Mouse (Mus musculus) lung, postnatal 25 days (tissue): ENCODE results near the gene Clp1.

Experiments
- DNase-seq: peaks from one replicate; pipeline ENCODE4 v3.0.0; 2022; ENCODE audit warnings: low spot score

The Clp1 gene

DNA sequence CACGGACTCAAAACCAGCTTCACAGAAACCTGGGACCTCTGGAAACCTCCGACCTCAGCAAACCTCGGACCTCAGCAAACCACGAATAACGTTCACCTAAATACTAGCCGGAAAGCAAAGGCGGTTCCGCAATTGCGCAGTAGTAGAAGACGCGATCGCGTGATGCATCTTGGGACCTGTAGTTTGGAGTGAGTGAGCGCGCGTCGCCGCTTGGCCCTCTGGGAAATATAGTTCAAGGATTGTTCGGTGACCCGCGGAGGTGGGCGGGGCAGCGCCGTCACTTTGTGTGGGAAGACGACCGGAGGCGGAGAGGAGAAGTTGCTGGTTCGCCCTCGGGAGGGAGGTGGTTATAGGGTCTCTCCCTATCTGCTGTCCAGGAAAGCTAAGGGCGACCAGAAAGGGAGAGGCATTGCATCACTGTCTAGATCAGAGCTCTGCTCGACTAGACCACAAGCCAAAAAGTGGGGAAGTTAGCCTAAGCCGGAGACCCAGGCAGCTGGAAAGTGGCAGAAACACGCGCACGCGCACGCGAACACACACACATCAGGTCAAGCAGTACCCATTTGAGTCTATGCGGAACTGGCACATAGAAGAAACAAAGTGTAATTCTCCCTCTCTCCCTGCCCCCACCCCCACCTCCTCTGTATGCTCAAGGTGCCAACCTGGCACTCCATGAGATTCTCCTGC, at the start of gene Clp1:
Clp1 (minus strand) TSS at position 179 of the 687 bp plus-strand sequence.
- peak; percentile 98 for DNase-seq

DNA sequence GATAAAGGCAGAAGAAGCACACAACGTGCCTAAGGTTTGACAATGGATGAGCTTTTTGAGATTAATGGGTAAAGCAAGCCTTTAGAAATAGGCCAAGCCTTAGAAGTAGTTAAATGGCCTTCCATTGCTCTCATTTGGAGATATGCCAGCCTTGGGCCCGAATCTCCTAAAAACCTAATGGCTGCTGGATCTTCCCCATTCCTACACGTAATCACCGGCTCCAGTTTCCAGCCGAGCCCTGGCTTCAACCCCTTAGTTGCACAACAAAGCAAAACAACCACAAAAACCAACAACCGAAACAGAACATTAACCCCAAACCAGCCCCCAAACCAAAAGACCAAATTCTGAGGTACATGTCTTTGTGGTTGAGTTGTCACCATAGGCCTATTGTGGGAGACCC, 48.5 kb upstream of the Clp1 start:
- DNase-seq: no peak

DNA sequence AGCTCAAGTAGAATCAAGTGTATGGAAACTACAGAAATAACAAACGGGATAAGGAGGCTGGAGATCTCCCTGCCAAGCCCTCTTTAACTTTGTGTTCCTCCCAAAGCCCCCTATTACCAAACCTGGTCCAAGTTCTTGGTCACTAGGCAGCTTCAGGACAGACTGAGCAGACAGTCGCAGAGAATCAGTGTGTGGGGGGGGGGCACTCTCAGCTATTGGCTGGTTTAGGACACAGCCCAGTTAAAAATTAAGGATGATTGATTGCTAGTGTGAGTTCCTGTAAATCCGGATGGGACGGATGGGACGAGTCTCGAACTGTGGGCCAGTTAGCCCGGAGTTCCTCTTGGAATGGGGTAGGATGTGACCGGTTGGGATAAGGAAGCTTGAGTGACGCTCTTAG, 48.1 kb upstream of the Clp1 start, which contains the start of gene Serping1:
Serping1 (minus strand) TSS at position 204 of the 400 bp plus-strand sequence.
- no peak for DNase-seq

DNA sequence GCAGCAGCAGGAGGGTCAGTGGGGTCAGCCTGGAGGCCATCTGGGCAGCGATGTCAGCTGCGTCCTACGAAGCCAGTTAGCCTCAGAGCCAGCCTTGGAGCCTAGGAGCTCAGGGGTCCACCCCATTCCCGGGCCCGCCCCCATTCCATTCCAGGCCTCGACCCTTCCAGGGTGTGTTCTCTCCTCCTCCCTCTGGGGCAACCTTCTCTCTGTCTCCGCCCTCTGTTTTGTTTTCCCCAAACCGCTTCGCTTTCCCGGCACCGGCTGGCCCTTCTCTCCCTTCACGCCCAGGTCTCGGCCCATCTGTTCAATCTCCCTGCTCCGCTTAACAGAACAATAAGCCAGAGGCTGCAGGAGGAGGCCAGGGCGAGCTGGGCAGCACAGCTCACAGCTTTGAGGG, 47.6 kb upstream of the Clp1 start:
- peak; percentile 83 for DNase-seq

DNA sequence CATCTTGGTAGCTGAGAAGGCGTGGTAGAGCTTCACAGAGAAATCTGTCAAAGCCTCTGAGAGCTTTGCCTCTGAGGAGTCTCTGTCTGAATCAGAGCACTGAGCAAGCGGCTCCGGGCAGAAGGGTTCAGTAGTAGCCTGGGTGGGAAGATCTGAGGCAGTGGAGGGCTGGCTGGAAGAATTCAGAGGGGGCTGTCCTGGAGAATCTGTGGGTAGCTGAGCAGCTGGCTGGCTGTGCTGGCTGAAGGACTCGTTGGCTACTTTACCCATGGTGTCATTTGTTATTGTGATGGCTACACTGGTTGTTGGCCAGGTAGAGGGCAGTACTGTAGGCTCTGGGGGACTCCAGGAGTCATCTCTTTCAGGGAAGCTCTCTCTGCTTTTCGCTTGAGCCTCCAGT, 46.0 kb upstream of the Clp1 start:
- DNase-seq: no peak

DNA sequence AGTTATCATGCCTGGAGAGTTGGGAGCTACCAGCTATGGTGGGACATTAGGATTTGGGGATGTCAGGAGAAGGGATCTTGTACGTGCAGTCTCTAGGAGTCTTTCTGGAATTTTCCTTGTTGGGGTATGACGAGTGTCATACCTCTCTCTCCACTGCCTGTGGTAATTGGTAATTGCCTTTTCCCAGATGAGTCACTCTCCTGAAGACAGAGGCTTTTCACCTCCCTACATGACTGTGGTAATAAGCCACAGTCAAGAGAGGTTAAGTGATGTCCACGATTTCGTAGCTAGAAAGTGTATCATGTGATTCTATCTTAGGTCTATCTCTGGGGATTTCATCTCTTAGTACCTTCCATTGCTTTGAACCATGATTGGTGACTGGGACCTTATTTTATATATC, 45.3 kb upstream of the Clp1 start:
- no peak for DNase-seq

DNA sequence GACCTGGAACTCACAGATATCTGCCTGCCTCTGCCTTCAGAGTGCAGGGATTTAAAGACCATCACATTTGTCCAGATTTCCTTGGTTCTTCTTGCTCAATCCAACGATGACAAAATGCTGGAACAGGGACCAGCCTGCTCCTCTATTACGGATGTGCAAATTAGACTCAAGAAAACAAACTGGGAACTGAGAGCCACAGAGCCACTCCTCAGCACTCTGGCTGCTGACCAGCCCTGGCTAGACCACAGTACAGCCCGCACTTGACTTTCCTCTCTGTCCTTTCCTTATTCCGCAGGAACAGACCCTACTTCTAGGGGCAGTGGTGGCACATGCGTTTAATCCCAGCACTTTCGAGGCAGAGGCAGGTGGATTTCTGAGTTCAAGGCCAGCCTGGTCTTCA, 43.4 kb upstream of the Clp1 start:
- peak; percentile 24 for DNase-seq

DNA sequence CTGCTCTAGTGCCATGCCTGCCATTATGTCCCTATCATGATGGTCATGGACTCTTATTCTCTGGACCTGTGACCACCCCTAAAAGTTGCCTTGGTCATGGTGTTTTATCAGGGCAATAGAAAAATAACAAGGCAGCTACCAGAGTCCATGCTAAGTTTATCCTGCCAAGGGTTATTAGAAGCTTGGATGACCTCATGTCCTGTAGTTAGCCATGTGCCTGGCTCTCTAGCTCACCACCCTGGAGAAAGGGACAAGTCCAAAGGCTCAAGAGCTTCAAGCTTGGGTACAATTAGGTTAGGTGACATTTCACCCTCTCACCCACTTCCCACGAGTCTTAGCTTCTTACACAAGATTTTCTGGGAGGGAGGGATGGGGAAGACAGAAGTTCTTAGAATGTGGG, 35.7 kb upstream of the Clp1 start:
- DNase-seq: no peak

DNA sequence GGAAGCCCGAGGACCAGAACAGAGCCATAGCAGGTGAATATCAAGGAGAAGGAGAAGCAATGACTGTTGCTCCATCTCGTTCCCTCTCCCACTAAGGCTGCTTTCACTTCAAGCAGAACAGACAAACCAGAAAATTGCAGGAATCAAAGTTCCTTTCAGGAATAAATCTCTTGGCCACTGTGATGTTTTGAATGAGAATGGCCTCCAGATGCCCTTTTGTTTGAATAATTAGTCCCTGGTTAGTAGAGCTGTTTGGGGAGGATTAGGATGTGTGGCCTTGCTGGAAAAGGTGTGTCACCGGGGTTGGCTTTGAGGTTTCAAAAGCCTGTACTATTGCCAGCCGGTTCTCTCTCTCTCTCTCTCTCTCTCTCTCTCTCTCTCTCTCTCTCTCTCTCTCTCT, 35.1 kb upstream of the Clp1 start:
- DNase-seq: no peak

DNA sequence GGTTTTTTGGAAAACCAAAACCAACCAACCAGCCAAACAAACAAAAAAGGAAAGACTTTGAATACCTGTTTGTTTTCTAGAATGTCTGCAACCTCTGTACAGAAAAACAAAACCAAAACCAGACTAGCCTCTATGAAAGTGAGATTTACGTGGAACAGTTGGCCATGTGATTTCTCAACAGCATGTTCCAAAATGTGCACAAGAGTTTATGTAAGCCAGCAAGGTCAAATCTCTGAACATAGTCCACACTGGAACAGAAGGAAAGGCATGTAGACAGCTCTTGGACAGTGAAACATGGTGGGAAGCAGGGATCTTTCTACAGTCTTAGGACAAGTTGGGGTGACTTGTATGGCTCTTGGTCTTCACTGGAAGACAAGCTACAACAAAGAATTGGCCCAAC, 34.7 kb upstream of the Clp1 start:
- peak; percentile 10 for DNase-seq

DNA sequence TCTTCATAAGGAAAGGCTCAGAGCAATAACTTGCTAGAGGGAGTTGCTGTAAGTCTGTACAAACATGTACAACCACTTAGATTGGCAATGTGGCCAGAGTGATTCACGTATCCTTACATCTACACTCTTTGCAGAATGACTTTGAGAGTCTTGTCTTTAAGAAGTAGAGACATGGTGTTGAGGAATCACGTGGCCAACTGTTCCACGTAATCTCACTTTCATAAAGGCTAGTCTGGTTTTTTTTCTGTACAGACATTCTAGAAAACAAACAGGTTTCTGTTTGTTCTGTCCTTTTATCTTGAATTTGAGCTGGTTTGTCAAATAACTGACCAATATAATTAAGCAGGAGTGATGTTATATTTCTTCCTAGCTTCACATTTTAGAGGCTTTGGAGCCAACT, 34.2 kb upstream of the Clp1 start:
- no peak for DNase-seq

DNA sequence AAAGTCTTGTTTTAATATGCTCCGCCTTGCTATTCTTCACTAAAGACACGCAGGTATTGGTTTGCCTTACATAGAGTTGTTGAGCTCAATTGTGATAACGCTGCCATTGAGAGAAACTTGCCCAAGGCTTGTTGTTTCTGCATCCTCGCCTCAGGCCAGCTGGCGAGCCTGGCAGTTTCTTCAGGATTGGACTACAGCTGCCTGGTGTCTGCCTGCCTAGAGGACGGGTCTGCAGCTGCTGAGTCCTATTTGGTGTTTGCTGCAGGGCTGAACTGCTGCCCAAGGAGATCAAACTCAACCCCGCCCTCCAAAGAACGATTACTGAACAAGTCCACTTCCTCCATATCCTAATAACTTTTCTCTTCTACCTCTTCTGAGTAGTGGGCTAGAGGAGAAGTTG, 33.6 kb upstream of the Clp1 start:
- no peak for DNase-seq

DNA sequence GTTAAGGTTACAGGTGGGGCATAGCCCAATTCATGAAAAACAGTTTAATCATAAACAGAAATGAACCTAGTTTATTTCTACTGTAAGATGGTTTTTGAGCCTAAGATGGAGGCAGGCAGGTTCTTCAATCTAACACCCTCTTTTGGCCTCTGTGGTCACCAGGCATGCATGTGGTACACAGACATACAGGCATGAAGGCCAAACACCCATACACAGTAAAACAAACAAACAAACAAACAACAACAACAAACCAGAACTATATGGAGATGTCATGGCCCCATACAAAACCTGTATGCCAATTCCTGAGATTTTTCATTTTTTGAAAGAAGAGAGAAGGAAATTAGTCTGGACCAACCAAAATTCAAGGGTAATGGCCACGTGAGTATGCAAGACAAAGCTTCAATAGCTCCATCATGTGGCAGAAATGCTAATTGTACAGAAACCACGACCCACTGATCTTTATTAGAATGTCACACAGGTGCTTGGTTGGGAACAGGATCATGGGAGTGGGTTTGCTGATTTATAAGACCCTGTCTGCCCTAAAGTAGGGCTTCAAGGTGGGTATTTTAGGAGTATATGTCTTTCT, 31.5 kb upstream of the Clp1 start:
- DNase-seq: peak; percentile 72

DNA sequence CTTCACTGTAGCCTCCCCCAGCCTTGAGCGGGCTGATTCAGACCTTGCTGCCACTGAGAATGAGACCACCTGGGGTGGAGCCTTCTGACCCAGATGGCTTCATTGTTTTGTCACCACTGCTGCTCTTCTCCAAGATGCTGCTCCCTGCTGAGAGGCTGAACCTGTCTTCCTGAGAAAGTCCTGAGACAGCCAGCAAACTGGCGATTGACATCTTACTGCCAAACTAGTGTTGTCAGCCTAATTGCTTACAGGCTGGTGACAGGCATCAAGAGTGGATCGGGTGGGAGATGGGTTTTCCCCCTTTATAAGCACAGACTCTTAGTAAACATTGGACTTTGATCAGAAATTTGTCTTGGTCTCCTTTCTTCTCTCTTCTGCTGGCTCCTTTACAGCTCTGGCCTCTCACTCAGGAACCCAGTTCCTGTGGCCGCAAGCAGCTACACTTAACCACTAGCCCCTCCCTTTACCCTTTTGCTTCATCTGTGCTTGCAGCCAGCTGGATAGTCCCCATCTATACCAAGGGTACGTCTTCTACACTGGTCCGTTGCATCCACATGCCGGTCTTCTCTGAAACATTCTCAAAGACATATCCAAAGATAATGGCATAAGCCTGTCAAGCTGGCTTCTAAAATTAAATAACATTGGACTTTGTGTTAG, 30.0 kb upstream of the Clp1 start:
- no peak for DNase-seq

DNA sequence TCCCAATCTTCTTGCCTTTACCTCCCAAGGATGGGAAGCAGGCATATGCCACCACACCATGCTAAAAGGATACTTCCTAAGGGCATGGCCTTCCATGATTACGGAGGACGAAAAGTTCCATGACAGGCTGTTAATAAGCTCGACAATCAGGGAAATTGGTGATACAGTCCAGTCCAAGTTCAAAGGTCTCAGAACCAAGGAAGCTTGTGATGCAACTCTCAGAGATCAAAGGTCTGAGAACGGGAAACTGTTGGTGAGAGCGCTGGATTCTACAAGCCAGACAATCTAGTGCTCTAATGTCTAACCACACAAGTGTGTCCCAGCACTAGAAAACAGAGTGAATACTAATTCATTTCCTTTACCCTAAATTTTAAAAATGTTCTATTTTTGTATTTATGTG, 29.1 kb upstream of the Clp1 start:
- DNase-seq: no peak

DNA sequence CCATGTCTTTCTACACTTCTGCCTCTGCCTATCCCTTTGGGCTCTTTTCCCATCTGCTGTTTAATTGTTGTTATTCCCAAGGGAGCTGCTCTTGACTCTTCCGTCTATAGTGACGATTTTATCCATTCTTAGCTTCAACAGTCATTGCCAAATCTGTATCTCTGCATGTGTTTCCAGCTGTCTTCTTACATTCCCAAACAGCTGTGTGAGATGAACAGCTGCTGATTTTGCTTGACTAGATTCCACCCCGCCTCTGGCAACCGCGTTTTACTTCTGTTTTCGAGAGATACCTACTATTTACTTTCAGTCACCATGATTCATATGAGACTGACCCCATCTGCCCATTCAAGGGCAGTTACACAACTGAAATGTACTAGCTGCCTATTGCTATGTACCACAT, 23.0 kb upstream of the Clp1 start:
- peak; percentile 58 for DNase-seq

DNA sequence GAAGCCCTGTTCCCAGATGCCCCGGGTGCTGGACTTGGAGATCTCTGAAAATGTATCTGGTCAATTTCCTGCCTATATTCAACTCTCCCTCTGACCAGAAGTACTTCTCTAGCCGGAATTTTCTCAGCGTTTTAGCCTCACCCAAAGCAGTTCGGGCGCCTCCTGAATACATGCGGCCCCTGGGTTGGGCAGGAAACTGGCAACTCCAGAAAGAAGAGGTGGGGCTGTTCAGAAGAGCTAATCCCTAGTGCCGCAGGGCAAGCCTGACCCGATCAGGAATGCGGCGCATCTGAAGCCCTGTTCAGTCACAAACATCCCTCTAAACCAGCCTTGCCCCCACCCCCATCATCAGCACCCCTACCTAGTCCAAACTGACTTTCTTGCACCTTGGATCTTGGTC, 17.0 kb upstream of the Clp1 start:
- DNase-seq: no peak

DNA sequence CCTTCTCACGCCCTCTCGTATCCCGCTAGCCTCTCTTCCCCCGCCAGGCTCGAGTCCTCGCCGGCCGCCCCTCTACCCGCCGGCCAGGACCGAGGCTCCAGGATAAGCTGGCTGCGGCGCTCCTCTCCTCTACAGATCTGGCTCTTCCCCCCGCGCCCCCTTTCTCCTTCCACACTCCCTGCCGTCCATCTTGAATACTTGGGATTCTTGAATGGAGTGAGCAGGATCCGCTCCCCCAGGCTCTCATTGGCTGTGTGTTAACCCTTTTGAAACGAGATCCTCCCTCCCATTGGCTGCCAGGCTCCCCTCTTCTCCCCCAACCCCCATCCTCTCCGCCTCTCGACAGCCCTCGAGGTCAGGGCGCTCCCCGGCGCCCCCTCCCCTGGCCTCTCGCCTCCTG, 16.4 kb upstream of the Clp1 start, which contains the start of gene Gm19426:
Gm19426 (minus strand) TSS at position 95 of the 400 bp plus-strand sequence.
- DNase-seq: peak; percentile 80

DNA sequence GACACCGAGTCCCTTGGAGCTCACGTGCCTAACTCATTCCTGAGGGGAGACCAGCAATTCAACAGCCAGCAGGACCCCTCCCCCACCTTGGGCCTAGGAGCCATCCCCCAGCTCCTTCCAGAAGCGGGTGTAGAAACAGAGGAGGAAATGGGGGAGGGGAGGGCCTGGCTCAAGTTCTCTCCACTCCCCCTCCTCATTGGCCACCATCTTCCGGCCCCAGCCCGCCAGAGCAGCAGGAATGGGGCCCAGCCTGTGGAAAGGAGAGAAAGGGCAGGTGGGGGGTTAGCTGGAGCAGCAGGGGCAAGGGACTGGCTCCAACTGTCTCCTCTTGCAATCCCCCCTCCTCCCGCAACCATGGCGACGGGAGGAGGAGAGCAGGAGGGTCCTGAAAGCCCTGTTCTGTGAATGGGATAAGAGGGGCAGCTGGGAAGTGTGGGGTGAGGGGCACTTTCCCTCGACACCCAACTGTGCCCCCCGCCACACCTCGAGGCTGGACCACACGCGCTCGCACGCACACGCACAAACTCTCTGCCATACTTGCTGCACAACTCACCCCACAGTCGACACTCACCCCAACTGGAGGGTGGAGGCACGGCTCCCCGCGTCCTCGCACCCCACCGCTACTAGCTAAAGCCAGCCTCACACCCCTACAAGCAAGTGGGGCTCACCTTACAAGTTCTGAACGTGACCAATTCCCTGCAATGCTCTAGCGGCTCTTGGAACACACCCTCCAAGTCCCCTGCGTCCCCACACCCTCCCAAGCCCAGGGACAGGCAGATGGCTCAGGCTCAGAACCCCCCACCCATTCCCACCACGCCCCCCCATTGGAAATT, 15.5 kb upstream of the Clp1 start:
- peak; percentile 25 for DNase-seq

DNA sequence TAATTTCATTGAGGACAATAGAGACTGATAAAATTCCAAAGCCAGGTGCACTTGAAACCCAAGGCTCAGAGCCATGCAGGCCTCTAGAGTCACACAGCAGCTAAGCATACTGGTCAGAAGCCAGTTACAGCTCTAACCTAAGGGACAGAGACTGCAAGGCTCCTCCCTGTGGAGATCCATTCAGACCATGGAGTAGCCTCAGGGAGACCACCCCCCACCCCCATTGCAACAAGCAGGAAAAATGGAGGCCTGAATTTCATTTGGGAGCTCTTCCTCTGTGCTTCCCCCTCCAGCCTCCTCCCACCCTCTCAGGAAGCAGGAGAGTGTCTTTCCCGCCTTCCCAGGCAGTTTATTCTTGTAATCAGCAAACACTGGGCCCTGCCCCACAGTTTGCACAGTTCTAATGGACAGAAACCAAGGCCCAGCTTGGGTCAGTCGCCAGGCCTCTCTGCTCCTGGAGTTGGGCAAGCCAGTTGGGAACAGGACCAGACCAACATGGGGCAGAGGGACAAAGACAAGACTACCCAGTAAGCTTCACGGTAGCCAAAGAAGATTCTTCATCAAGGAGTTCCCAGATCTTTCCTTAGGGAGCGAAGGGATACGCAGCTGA, 14.8 kb upstream of the Clp1 start:
- peak; percentile 40 for DNase-seq

DNA sequence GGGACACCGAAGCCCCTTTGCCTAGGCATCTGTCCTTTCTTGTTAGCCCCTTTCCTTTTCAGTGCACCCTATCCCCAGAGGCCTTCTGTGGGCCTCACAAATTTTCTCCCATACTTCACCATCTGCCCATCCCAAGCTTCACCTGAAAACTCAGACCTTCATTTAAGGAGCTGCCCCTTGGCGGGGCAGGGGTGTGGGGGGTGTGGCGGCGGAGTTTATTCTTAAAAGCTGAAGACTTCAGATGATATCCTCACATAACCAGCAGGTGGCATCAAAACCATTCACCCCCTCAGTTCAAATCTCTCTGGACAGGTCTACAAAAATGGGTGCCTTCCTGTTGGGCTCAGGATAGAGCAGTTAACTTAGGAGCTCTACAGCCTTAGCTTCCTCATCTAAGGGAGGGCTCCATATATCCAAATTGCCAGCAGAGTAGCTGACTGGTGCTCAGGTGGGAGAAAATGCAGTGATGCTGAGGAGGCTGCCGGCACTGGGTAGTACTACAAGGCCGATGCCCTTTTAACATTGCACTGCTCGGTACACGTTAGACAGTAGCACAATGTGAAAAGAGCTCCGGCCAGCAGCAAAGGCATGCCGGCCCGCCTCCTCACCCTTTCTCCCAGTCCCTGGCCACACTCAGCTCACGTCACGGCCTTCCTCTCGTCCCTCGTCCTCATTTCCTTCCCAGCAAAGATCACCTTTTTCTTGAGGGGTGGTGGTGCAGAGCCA, 13.6 kb upstream of the Clp1 start:
- peak; percentile 27 for DNase-seq
